Mouse (Mus musculus): ENCODE measurements around the gene Gpn3.

GRCm38 (mm10) chr5:122391178-122391785 is 19.6 kb downstream of the Gpn3 start:
- no peak for TF ChIP-seq SMC3 (IDR thresholded peaks at IDR 0.05; ENCODE audit: low read depth, low read length)
- TF ChIP-seq CHD1 (IDR thresholded peaks at IDR 0.05; ENCODE audit: low read depth, low read length): no peak
